ENCODE assay signal across 8 mouse cellular contexts in genomic region chr7:25220457-25221101, GRCm38 (mm10). TPM values are rescaled to one million over a fixed set of nuclear protein-coding genes. Genes with fewer than 3 reads are reported as not detected.
DNase-seq lines count a peak whose midpoint lies in the region; ATAC-seq and TF ChIP-seq lines count a peak whose summit lies in the region.

Gene Dedd2 (minus strand): TSS chr7:25220615.

- peak within 1 kb of the TSS; percentile 98 for H3K9ac ChIP-seq in liver, embryonic 13.5 days

- H3K9me3 ChIP-seq in liver, embryonic 13.5 days (replicated peaks): no peaks in the 10 kb centered on the region

- no peak for TF ChIP-seq POLR2A in bone marrow, adult 2 months (IDR thresholded peaks at IDR 0.05; ENCODE audit: borderline replicate concordance, control insufficient read depth, low read depth, low read length)
- TF ChIP-seq POLR2A in kidney, adult 2 months (IDR thresholded peaks at IDR 0.05; ENCODE audit: low read depth, low read length): no peak

- H3K4me3 ChIP-seq in bone marrow, adult 2 months (replicated peaks; ENCODE audit: control insufficient read depth, low read depth, low read length): peak within 1 kb of the TSS; percentile 96
- H3K4me3 ChIP-seq in kidney, adult 2 months (ENCODE audit: insufficient read depth, low read depth, low read length): peak within 1 kb of the TSS; percentile 88
- peak within 1 kb of the TSS; percentile 97 for H3K4me3 ChIP-seq in liver, embryonic 13.5 days (replicated peaks)

- peak within 1 kb of the TSS; percentile 90 for H3K27ac ChIP-seq in bone marrow, adult 2 months (ENCODE audit: control insufficient read depth, insufficient read depth, low read depth, low read length, poor library complexity)
- peak within 1 kb of the TSS; percentile 76 for H3K27ac ChIP-seq in kidney, adult 2 months (ENCODE audit: insufficient read depth, low read depth, low read length)
- H3K27ac ChIP-seq in liver, embryonic 13.5 days: peak within 1 kb of the TSS; percentile 99

- TF ChIP-seq CTCF in bone marrow, adult 2 months (IDR thresholded peaks at IDR 0.05; ENCODE audit: control insufficient read depth, insufficient read depth, low read length): no peak
- TF ChIP-seq CTCF in kidney, adult 2 months (conservative IDR thresholded peaks at IDR 0.05; ENCODE audit: insufficient read depth, insufficient read length, low read depth, low read length): no peak

- H3K4me1 ChIP-seq in bone marrow, adult 2 months (ENCODE audit: control insufficient read depth, insufficient read depth, low read length): peaks cover 3% of the 10 kb centered on the region; the same call in 1 of the 2 replicates
- H3K4me1 ChIP-seq in kidney, adult 2 months (ENCODE audit: control insufficient read depth, insufficient read depth, low read length): peaks cover 13% of the 10 kb centered on the region
- peaks cover 58% of the 10 kb centered on the region for H3K4me1 ChIP-seq in liver, embryonic 13.5 days (replicated peaks)

- no peaks in the 10 kb centered on the region for H3K36me3 ChIP-seq in kidney, adult 2 months (ENCODE audit: control insufficient read depth, insufficient read depth, low read length)
- peaks cover 61% of the 10 kb centered on the region for H3K36me3 ChIP-seq in liver, embryonic 13.5 days

- ATAC-seq in liver, embryonic 13.5 days (ENCODE audit: low read depth): peak; percentile 35
- ATAC-seq in neutrophil, adult 5-6 weeks (ENCODE audit: extremely low read depth, insufficient number of reproducible peaks, low FRiP score, poor library complexity, severe bottlenecking): peak; percentile 22; the same call in 1 of the 2 replicates

- no peaks in the 10 kb centered on the region for H3K27me3 ChIP-seq in kidney, adult 2 months (replicated peaks; ENCODE audit: control insufficient read depth, insufficient read depth, low read length)
- no peaks in the 10 kb centered on the region for H3K27me3 ChIP-seq in liver, embryonic 13.5 days

- peak within 1 kb of the TSS; percentile 89 for H3K4me2 ChIP-seq in liver, embryonic 13.5 days

- no peak for DNase-seq in urinary bladder, adult 2 months (ENCODE audit: low spot score)
- no peak for DNase-seq in urinary bladder, adult 18-20 months (ENCODE audit: low spot score in 2 of 2)
- DNase-seq in heart, adult 8-10 months (ENCODE audit: low spot score): no peak
- DNase-seq in kidney, adult 2 months: peak; percentile 63
- DNase-seq in liver, embryonic 13.5 days: peak; percentile 57
- no peak for DNase-seq in embryo, embryonic 11 days

- WGBS in bone marrow, adult 2 months: 2% methylated on average over 20 of the region's 20 CpGs
- 2% methylated on average over 20 of the region's 20 CpGs for WGBS in kidney, adult 2 months
- WGBS in liver, embryonic 13.5 days (ENCODE audit: insufficient replicate concordance): 3% methylated on average over 20 of the region's 20 CpGs

RNA-seq across cellular contexts. Expression of gene Dedd2, which starts in this region (rescaled TPM):
- polyA plus RNA-seq in urinary bladder, adult 2 months (2012; rRNA removed): 13.8 and 14.2 TPM in 2 replicates
- polyA plus RNA-seq in bone marrow, adult 2 months (2011; ENCODE audit: insufficient read depth, insufficient read length, low replicate concordance, missing spikeins): 66.5 and 109 TPM in 2 replicates
- 10 to 100 TPM; 14.0 to 23.0 (median 17.2) TPM for total RNA-seq in heart, adult 8-10 months (2022)
- polyA plus RNA-seq in kidney, adult 2 months (2012; rRNA removed): 34.8 and 43.7 TPM in 2 replicates
- polyA plus RNA-seq in liver, embryonic 13.5 days (2015; fragmentation: Nextera tagmentation; extraction: Ambion mirVana): 27.0 and 27.6 TPM in 2 replicates
- 85.2 and 92.0 TPM in 2 replicates for total RNA-seq in neutrophil, adult 5-6 weeks (2017)

Comparison
In these comparisons a context has a peak if more than half of its experiments do, and no peak if none do; other contexts are left out.
1. DNase-seq: peak in kidney, adult 2 months (single experiment) and liver, embryonic 13.5 days (single experiment); none in urinary bladder, adult 2 months (single experiment), urinary bladder, adult 18-20 months (0 of 2), heart, adult 8-10 months (single experiment) and embryo, embryonic 11 days (single experiment).
2. Peak in every context shown above with its lines, with median percentiles within 50 percentile points of each other: H3K27ac ChIP-seq and H3K4me3 ChIP-seq.